Mouse (Mus musculus): ENCODE data around the gene Kat8.
A peak's percentile ranks its signal among the peaks of the same experiment; 100 is the strongest.

Kat8 gene

GRCm38 (mm10) chr7:127898179-127898956 is 13.9 kb upstream of the Kat8 start:
- peak; percentile 50 to 67 for DNase-seq

GRCm38 (mm10) chr7:127899997-127900396 is 12.3 kb upstream of the Kat8 start:
- DNase-seq: no peak

GRCm38 (mm10) chr7:127901772-127902171 is 10.5 kb upstream of the Kat8 start:
- no peak for DNase-seq

GRCm38 (mm10) chr7:127903971-127904796 is 8.1 kb upstream of the Kat8 start, which contains the start of gene Bckdk:
Gene Bckdk (plus strand): TSS chr7:127904082.
- DNase-seq: peak; percentile 66 to 74

GRCm38 (mm10) chr7:127907939-127908338 is 4.4 kb upstream of the Kat8 start:
- no peak for DNase-seq

- no peak for DNase-seq
These were observed 3.7 kb upstream of the Kat8 start for GRCm38 (mm10) chr7:127908656-127909055.

- no peak for DNase-seq
These were observed 622 bp downstream of the Kat8 start for GRCm38 (mm10) chr7:127912938-127913337.

- DNase-seq: no peak
These were observed 3.0 kb downstream of the Kat8 start for GRCm38 (mm10) chr7:127915293-127915692.

GRCm38 (mm10) chr7:127918203-127918602 is 5.9 kb downstream of the Kat8 start:
- DNase-seq: peak; percentile 68 to 71

GRCm38 (mm10) chr7:127919290-127919689 is 7.0 kb downstream of the Kat8 start:
- no peak for DNase-seq

GRCm38 (mm10) chr7:127921516-127921915 is 9.2 kb downstream of the Kat8 start:
- DNase-seq: peak in 1 of 2 experiments; percentile 24

- DNase-seq: no peak
These were observed 10.3 kb downstream of the Kat8 start for GRCm38 (mm10) chr7:127922451-127923275.

- DNase-seq: no peak
These were observed 11.4 kb downstream of the Kat8 start for GRCm38 (mm10) chr7:127923714-127924113.

GRCm38 (mm10) chr7:127925252-127925651 is 12.9 kb downstream of the Kat8 start:
- no peak for DNase-seq

GRCm38 (mm10) chr7:127926066-127926465 is 13.8 kb downstream of the Kat8 start:
- DNase-seq: no peak

- no peak for DNase-seq
These were observed 14.5 kb downstream of the Kat8 start for GRCm38 (mm10) chr7:127926846-127927245.

GRCm38 (mm10) chr7:127927726-127928125 is 15.4 kb downstream of the Kat8 start:
- DNase-seq: no peak

- DNase-seq: no peak
These were observed 16.3 kb downstream of the Kat8 start for GRCm38 (mm10) chr7:127928596-127928995.

GRCm38 (mm10) chr7:127929923-127930322 is 17.6 kb downstream of the Kat8 start, which contains the start of gene Prss8:
Gene Prss8 (minus strand): TSS chr7:127930104.
- DNase-seq: no peak

GRCm38 (mm10) chr7:127930636-127931035 is 18.3 kb downstream of the Kat8 start:
- DNase-seq: no peak

GRCm38 (mm10) chr7:127931351-127932135 is 19.2 kb downstream of the Kat8 start:
- DNase-seq: no peak

Measured in thymus, postnatal 36 days (tissue).